ENCODE assay signal across 9 mouse cellular contexts in genomic region chr4:154549961-154550393, GRCm38 (mm10).
A peak's percentile ranks its signal among the peaks of the same experiment; 100 is the strongest.
DNase-seq lines count a peak whose midpoint lies in the region; ATAC-seq and TF ChIP-seq lines count a peak whose summit lies in the region.
"Had no signal": no experiment of that assay in that cellular context is flagged by ENCODE, and none has a peak within 500 bp of the region (broad histone marks: within the 10 kb centered on the region; RNA-seq: fewer than 3 reads in every experiment).

No protein-coding gene starts in this region.

- H3K9me3 ChIP-seq in stomach, embryonic 16.5 days (replicated peaks; ENCODE audit: control insufficient read depth, low read length): no peaks in the 10 kb centered on the region
- no peaks in the 10 kb centered on the region for H3K9me3 ChIP-seq in stomach, postnatal 0 days (ENCODE audit: control insufficient read depth, low read length)
- no peaks in the 10 kb centered on the region for H3K9me3 ChIP-seq in liver, embryonic 14.5 days (ENCODE audit: control insufficient read depth, low read length)
- H3K9me3 ChIP-seq: liver, embryonic 13.5 days had no signal

- no peak for TF ChIP-seq CTCF in stomach, postnatal 0 days (IDR thresholded peaks at IDR 0.05; ENCODE audit: low read depth)
- TF ChIP-seq CTCF in liver, embryonic 14.5 days (IDR thresholded peaks at IDR 0.05; ENCODE audit: low read depth): no peak

- H3K36me3 ChIP-seq in stomach, embryonic 16.5 days (ENCODE audit: control insufficient read depth, insufficient read depth, low read length): no peaks in the 10 kb centered on the region
- no peaks in the 10 kb centered on the region for H3K36me3 ChIP-seq in stomach, postnatal 0 days (ENCODE audit: control insufficient read depth, insufficient read depth, low read length)
- no peaks in the 10 kb centered on the region for H3K36me3 ChIP-seq in liver, embryonic 14.5 days (replicated peaks; ENCODE audit: control insufficient read depth, insufficient read depth, low read depth)
- H3K36me3 ChIP-seq: liver, embryonic 13.5 days had no signal

- peaks cover 15% of the 10 kb centered on the region; the same call in 1 of the 2 replicates for H3K4me1 ChIP-seq in stomach, embryonic 16.5 days (ENCODE audit: control insufficient read depth, insufficient read depth, low read length)
- H3K4me1 ChIP-seq in stomach, postnatal 0 days (replicated peaks; ENCODE audit: control insufficient read depth, insufficient read depth): no peaks in the 10 kb centered on the region; the same call in 1 of the 2 replicates
- no peaks in the 10 kb centered on the region for H3K4me1 ChIP-seq in liver, embryonic 14.5 days (replicated peaks; ENCODE audit: control insufficient read depth in 2 of 2, insufficient read depth in 2 of 2, low read length in 1 of 2)

- 0 out of 2 replicates have a peak overlapping the region, but pooled peaks have one; percentile 3 for H3K9ac ChIP-seq in stomach, embryonic 16.5 days (ENCODE audit: low read length)
- H3K9ac ChIP-seq in stomach, postnatal 0 days (ENCODE audit: low read length): no peak overlapping the region
- H3K9ac ChIP-seq in liver, embryonic 14.5 days (replicated peaks): no peak overlapping the region
- H3K9ac ChIP-seq: liver, embryonic 13.5 days had no signal

- no peaks in the 10 kb centered on the region for H3K27me3 ChIP-seq in stomach, embryonic 16.5 days (ENCODE audit: control insufficient read depth, insufficient read depth, low read length)
- H3K27me3 ChIP-seq in stomach, postnatal 0 days (ENCODE audit: control insufficient read depth, insufficient read depth, low read length): no peaks in the 10 kb centered on the region
- H3K27me3 ChIP-seq in liver, embryonic 14.5 days (ENCODE audit: control insufficient read depth, insufficient read depth, low read length): no peaks in the 10 kb centered on the region

- peak; percentile 4 for DNase-seq in cerebellum, adult 9-10 months
- no peak for DNase-seq in stomach, postnatal 0 days (ENCODE audit: low spot score)
- peak; percentile 37 for DNase-seq in kidney, postnatal 10 days
- DNase-seq in liver, embryonic 14.5 days (ENCODE audit: low read depth in 3 of 3, low spot score in 3 of 3): no peak
- DNase-seq in right cerebral cortex, postnatal 4 days: peak; percentile 69
- DNase-seq in adrenal gland, adult (ENCODE audit: inconsistent age in 2 of 2, low spot score in 1 of 2): no peak
- DNase-seq: liver, embryonic 13.5 days had no signal

- H3K4me2 ChIP-seq in stomach, embryonic 16.5 days (ENCODE audit: low read depth, low read length): no peak overlapping the region
- H3K4me2 ChIP-seq in stomach, postnatal 0 days (replicated peaks; ENCODE audit: low read depth): no peak overlapping the region; the same call in 1 of the 2 replicates
- peak overlapping the region; percentile 15; the same call in 1 of the 2 replicates for H3K4me2 ChIP-seq in liver, embryonic 14.5 days (ENCODE audit: low read depth)
- H3K4me2 ChIP-seq: liver, embryonic 13.5 days had no signal

- H3K4me3 ChIP-seq in stomach, embryonic 16.5 days (replicated peaks; ENCODE audit: low read length): no peak overlapping the region
- no peak overlapping the region for H3K4me3 ChIP-seq in stomach, postnatal 0 days (ENCODE audit: low read depth, low read length)
- H3K4me3 ChIP-seq in liver, embryonic 14.5 days (ENCODE audit: insufficient read depth in 1 of 2, low read depth in 2 of 2, low read length in 2 of 2): no peak overlapping the region
- H3K4me3 ChIP-seq: liver, embryonic 13.5 days had no signal

- 48% methylated on average over 17 of the region's 17 CpGs for WGBS in stomach, embryonic 16.5 days
- 39% methylated on average over 17 of the region's 17 CpGs for WGBS in stomach, postnatal 0 days
- 17% methylated on average over 17 of the region's 17 CpGs for WGBS in liver, embryonic 14.5 days (ENCODE audit: insufficient replicate concordance)

- no peak for TF ChIP-seq EP300 in stomach, postnatal 0 days (optimal IDR thresholded peaks at IDR 0.05)
- no peak for TF ChIP-seq EP300 in liver, embryonic 14.5 days (IDR thresholded peaks at IDR 0.05; ENCODE audit: low read depth)

- ATAC-seq in cerebellum, adult (ENCODE audit: insufficient number of reproducible peaks, low FRiP score, low TSS enrichment): no peak
- no peak for ATAC-seq in stomach, embryonic 16.5 days (ENCODE audit: insufficient read depth, low FRiP score)
- no peak for ATAC-seq in stomach, postnatal 0 days (ENCODE audit: low FRiP score, low TSS enrichment)
- no peak for ATAC-seq in liver, embryonic 14.5 days (ENCODE audit: insufficient read depth)

- H3K27ac ChIP-seq in stomach, embryonic 16.5 days (ENCODE audit: low read length): peak overlapping the region; percentile 19; the same call in 1 of the 2 replicates
- no peak overlapping the region for H3K27ac ChIP-seq in stomach, postnatal 0 days (replicated peaks)
- no peak overlapping the region for H3K27ac ChIP-seq in liver, embryonic 14.5 days
- H3K27ac ChIP-seq: liver, embryonic 13.5 days had no signal

Comparison
In these comparisons a context has a peak if more than half of its experiments do, and no peak if none do; other contexts are left out.
1. DNase-seq: peak in cerebellum, adult 9-10 months (single experiment), kidney, postnatal 10 days (single experiment) and right cerebral cortex, postnatal 4 days (single experiment); none in stomach, postnatal 0 days (single experiment), liver, embryonic 14.5 days (0 of 3) and adrenal gland, adult (0 of 2).